Mouse (Mus musculus) brain, embryonic 14.5 days (tissue): ENCODE results near the gene Lrrtm4.

Source experiments
- CTCF ChIP-seq: fragments of 200-500 bp; IDR thresholded peaks from 2 replicates; pipeline ENCODE4 v1.5.1; 2012; ENCODE audit warnings: inconsistent platforms, mild to moderate bottlenecking, moderate library complexity, borderline replicate concordance; ENCODE audit not compliant: insufficient read depth, insufficient read length; ENCODE audit errors: extremely low read depth
- POLR2A ChIP-seq: fragments of 200-500 bp; IDR thresholded peaks from 2 replicates; pipeline ENCODE4 v1.6.1; 2012; ENCODE audit warnings: mild to moderate bottlenecking, inconsistent platforms, borderline replicate concordance; ENCODE audit not compliant: poor library complexity, insufficient read depth, insufficient read length, severe bottlenecking; ENCODE audit errors: extremely low read depth

- TF ChIP-seq CTCF (no peak), POLR2A (no peak)
These were observed 558.5 kb downstream of the Lrrtm4 start for GRCm38 (mm10) chr6:80577227-80577626.
